Mouse (Mus musculus) thymus, adult 18-20 months (tissue): ENCODE measurements around the gene Cacnb2.

Source experiments
- DNase-seq, 2 experiments: peaks; one replicate each; pipeline ENCODE4 v3.0.0; 2022; ENCODE audit warnings: mixed read lengths in 2 of 2

The Cacnb2 gene

DNA sequence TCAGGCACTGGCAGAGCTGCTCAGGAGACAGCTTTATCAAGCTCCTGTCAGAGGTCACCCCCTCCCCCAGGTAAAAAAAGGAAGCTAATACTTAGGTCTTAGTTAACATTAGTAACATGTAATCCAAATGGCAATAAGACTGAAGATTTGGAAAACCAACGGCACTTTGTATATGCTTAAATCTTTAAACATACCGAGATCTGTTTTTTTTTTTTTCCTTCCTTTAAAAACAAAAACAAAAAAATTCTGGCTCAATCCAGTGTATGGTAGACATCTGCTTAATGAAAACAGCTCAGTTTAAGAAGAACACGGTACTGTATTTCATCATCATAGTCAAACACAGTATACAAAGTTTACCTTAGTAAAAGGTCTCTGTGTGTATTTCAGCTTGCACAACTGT lies at the start of gene Cacnb2:
Gene Cacnb2 (plus strand): TSS at position 301 of the 400 bp plus-strand sequence.
- no peak for DNase-seq

- DNase-seq = no peak
These were observed 34.9 kb upstream of the Cacnb2 start for GRCm38 (mm10) chr2:14568020-14568419.

DNA sequence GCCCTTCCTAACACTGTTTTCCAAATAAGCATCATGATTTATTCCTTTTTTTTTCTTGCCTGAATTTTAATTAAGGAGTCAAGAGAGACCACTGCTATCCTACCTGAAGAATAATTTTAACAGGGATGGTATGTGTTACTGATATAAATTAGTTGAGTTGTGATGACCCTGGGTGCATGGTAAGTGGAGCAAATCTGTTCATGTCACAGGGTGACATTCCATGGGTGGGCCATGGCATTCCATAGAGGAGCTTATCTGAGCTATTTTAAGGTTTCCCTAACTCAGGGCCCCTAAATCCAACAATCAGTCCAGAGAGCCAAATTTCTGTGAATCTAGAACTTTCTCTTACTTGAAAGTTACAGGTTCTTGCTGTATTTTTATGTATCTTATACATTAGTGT lies 31.6 kb upstream of the Cacnb2 start:
- no peak for DNase-seq

DNA sequence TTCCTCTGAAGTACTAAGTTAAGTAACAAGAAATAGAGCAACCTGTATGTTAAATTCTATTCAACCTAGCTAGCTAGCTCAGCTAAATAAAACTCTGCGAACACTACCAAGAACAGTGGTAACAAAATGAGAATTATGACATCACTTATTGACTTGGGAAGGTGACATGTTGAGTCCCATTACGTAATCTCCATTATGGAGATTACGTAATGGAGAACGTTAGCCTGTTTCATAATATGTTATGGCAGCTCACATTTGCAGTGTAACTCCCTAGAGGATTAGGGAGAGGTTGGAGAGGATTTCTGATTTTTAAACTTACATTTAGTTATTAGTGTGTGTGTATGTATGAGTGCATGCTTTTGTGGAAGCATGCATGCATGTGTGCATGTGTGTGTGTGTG lies 13.3 kb upstream of the Cacnb2 start:
- DNase-seq = no peak

GRCm38 (mm10) chr2:14597909-14598563 lies 4.9 kb upstream of the Cacnb2 start:
- no peak for DNase-seq

GRCm38 (mm10) chr2:14603784-14604781 lies 1.2 kb downstream of the Cacnb2 start:
- peak; percentile 10 to 20 for DNase-seq

DNA sequence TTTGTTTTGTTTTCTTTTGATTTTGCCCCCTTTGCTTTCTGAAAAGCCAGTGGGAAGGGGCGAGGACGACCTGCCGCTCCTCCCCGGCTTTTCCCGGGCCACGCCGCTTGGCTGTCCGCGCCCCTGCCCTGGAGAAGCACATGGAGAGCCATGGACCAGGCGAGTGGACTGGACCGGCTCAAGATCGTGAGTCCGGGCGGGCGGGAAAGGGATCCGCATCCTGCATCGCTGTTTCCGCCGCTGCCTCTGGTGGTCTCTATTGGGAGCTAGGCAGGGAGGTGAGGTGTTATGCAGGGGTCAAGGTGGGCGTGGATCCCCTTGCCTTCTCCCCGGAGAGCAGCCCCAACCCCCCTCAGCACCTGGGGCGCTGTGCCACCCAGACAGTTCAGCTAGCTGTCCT lies 1.9 kb downstream of the Cacnb2 start:
- DNase-seq = peak; percentile 2 to 4

- no peak for DNase-seq
These were observed 2.3 kb downstream of the Cacnb2 start for GRCm38 (mm10) chr2:14605207-14605606.

GRCm38 (mm10) chr2:14608606-14609005 lies 5.7 kb downstream of the Cacnb2 start:
- no peak for DNase-seq

GRCm38 (mm10) chr2:14612705-14613104 lies 9.8 kb downstream of the Cacnb2 start:
- DNase-seq = no peak

DNA sequence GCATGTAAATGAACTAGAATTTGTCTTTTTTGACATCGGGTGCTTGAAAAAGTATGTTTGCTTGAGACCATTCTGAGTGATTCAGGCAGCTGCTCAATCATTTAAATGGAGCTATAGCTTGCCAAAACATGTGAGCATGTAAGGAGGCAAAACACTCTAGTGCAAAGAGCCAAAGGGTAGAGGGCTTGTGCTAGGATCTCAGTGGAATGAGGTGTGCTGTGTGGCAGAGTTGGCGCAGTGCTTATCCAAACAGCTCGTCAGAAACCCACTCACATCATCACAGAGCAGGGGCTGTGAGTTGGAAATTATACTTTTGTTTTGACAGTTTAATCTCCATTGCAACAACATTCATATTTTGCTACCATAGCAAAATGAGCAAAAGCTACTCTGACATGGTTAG lies 13.5 kb downstream of the Cacnb2 start:
- DNase-seq = no peak

GRCm38 (mm10) chr2:14620120-14620853 lies 17.4 kb downstream of the Cacnb2 start:
- DNase-seq = no peak

GRCm38 (mm10) chr2:14620891-14621290 lies 18.0 kb downstream of the Cacnb2 start:
- no peak for DNase-seq

DNA sequence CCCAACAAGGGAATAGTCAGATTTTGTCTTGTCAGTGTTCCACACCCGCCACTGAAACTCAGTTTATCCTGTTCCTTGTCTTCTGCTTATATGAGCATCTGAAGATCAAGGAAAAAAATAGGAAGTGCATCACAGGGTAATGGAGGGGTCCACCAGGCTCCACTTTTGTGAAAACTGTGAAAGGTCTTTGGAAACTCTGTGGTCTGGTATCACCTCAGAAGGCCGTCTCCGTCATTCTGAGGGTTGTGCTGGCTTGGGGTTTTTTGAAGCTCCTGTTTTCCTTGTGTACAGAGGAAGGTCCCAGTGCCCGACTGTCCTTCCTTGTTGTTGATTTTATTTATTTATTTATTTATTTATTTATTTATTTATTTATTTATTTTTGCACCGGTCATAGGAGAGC lies 20.9 kb downstream of the Cacnb2 start:
- DNase-seq = no peak

GRCm38 (mm10) chr2:14629814-14630492 lies 27.1 kb downstream of the Cacnb2 start:
- no peak for DNase-seq

DNA sequence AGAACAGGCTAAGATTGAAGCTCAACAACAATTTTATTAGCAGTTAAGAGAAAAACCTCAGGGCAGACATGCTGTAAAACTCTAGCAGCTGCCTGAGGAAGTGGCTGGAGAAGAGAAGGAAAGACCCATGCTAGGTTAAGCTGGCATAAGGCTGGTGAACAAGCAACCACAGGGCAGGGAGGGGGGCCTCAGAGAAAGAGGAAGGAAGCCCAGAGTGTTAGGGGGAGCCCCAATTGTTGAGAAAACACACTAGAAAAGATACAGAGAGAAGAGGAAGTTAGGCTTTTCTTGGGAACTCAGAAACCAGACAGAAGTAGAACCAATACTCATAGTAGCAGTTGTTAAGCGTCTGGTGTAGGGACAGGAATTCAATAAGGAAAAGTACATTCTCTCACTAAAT lies 28.7 kb downstream of the Cacnb2 start:
- DNase-seq = peak in 1 of 2 experiments; percentile 17

- DNase-seq = no peak
These were observed 30.3 kb downstream of the Cacnb2 start for GRCm38 (mm10) chr2:14633202-14633601.

- no peak for DNase-seq
These were observed 36.4 kb downstream of the Cacnb2 start for GRCm38 (mm10) chr2:14639266-14639665.

DNA sequence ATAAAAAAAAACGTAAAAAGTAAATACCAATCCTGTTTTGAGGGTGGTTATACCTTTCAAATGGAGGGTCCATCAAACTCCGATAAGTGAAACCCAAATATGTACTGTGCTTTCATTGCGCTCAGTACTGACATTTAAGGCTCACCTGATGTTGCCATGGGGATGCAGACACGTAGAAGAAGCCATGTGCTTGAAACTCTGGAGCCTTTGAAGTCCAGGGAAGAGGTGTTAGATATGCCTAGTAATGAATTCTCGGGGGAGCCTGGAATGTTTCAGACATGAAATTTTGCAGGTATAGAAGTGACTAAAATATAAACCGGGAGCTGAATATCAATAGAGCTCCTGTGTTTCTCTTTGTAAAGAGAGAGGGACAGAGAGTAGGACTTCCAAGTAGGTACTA lies 37.0 kb downstream of the Cacnb2 start:
- no peak for DNase-seq

GRCm38 (mm10) chr2:14641040-14641439 lies 38.2 kb downstream of the Cacnb2 start:
- no peak for DNase-seq

DNA sequence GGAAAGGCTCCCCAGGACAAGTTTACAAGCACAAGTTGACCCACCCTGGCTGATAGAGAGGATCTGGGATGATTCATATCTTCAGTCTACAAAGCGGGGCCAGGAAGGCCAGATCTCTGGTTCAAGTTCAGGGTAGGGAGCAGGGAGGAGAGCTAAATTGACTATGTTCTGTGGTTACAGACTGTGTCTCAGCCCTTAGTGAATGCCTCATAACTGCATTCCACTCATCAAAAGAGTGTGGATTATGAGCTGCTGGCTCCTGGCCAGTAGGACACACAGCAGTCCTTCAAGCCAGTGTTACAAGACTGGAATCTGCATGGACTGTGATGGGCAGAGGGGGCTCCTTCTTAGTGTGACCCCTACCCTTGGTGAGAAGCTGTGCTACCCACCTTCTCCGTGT lies 48.4 kb downstream of the Cacnb2 start:
- no peak for DNase-seq

DNA sequence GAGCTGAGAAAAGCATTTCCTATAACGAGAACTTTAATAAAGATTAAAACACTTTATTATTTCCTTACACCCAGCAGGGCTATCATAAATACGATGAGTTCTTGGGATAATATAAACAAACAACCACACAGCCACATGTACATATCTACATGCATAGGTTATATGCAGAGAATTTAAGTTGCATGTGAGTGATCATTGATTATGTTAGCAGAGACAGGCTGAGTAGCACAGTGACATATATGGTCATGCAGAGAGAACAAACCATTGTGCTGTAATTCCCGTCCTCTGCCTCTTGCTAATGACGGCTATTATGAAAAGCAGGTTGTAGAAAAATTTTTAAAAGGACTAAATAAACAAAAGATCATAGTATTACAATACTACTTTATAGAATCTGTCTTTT lies 53.8 kb downstream of the Cacnb2 start:
- DNase-seq = no peak
